Mouse (Mus musculus) C2C12 (cell line): ENCODE measurements around the gene Itpr1.

Experiments used
- CTCF ChIP-seq: IDR thresholded peaks from one replicate; pipeline ENCODE4 v1.5.1; 2011; ENCODE audit not compliant: control insufficient read depth, insufficient read depth, insufficient read length
- MAX ChIP-seq: IDR thresholded peaks from one replicate; pipeline ENCODE4 v1.6.1; 2011; ENCODE audit warnings: mild to moderate bottlenecking, control low read depth

DNA sequence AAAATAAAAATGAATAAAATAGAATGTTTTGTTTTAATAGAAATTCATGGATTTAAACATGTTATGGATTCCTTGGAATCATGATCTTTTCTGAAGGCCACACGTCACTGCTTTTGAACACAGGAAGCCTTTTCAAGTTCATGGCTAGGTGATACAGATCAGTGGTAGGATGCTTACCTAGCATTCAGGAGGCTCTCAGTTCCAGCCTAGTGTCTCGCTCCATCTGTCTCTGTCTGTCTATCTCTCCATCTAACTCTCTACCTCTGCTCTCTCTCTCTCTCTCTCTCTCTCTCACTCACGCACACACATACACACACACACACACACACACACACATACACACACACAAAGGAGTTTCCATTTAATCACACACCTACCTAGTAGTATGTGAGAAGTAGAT lies 43.4 kb upstream of the Itpr1 start:
- TF ChIP-seq MAX (no peak), CTCF (no peak)
